Mouse (Mus musculus) heart, adult 18-20 months (tissue): ENCODE results near the gene Fshr. TPM values are rescaled to one million over a fixed set of nuclear protein-coding genes. Genes with fewer than 3 reads are reported as not detected.
"Not testable (repeated sequence)": the region's sequence is repeated elsewhere in the genome, so short reads cannot be mapped to it uniquely, and the experiment has no call there.

ENCODE experiments used
- DNase-seq, 2 experiments: peaks; one replicate each; pipeline ENCODE4 v3.0.0; 2021 to 2022; ENCODE audit warnings: mixed read lengths in 1 of 2
- long read RNA-seq, 2 experiments: library from polyadenylated mRNA; stranded (forward); transcript quantifications; one replicate each; pipeline ENCODE4 v2.0.0; 2021
- total RNA-seq, 2 experiments: library from RNA; stranded (reverse); gene quantifications; 2 replicates each; pipeline ENCODE4 v1.2.3; 2021

Fshr gene
- not detected for total RNA-seq
- long read RNA-seq, experiment 1, result 0 reads
- long read RNA-seq, experiment 2, result 0 reads

DNA sequence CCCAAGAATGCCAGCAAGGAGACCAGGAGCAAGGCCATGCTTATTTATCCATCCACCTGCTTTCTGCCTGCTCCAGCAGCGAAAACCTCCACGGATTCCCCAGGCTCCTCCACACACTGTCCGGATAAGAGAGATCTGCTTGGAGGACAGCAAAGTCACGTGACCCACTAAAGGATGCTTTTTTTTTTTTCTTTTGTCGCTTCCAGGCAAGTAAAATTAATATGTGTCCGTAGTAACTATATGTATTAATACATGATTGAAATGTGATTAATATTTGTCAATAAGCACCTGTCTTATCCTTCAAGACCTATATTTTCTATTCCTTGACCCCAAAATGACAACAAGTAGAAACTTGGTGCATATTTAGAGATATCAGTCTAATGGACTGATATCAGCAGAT lies at the start of gene Fshr:
Gene Fshr, minus strand, starts transcription at position 101 of the 400 bp plus-strand sequence.
- DNase-seq, result no peak

DNA sequence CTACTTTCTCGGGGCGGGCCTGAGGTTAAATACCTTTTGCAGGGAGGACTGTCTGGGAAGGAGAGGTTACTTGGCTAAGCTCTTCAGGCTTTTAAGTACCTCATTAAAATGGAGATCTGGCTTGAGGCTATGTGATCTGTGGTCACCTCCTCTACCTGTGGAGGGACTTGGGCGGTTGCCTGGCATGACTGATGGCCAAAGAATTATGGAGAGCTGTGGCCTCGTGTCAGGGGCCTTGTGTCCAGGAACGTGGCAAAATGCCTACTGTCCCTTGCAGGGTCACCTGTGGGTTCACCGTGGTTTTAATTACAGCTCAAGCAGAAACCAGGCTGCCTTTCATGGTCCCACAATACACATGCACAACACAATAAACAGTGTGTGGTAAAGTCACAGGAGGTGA lies 1.7 kb upstream of the Fshr start:
- no peak for DNase-seq

DNA sequence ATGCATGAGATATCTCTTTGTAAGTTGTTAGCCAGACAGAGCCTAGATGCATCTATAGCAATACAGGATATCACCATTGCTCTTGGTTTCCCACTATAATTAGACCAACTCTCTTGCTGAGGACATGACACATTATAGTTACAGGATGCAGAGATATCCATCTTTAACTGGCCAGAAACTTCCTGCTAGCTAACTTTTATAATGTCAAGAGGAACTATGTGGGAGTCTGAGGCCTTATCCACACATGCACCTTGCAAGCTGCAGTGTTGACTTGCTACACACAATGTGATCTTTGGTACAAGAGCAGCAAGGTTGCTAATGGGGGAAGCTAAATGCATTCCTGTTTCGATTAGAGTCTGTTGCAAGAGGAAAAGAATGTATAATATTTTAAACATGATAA lies 26.9 kb downstream of the Fshr start:
- no peak for DNase-seq

DNA sequence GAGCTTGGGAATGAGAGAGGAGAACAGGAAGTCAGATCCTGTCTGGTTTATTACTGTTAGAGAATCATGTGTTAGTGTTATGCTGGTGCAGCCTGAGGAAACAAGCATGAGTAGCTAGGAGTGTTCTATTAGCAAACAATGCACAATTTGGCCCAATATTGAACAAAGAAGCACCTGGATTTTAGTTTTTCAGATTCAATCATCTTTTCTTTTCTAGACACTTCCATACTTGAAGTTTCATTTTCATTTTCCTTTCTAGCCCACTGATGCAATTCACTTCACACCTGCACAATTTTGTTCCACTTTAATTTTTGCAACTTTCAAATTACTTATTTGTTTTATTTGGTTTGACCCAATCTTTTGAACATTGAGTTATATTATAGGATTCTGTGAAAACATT lies 35.7 kb downstream of the Fshr start:
- DNase-seq, result no peak

DNA sequence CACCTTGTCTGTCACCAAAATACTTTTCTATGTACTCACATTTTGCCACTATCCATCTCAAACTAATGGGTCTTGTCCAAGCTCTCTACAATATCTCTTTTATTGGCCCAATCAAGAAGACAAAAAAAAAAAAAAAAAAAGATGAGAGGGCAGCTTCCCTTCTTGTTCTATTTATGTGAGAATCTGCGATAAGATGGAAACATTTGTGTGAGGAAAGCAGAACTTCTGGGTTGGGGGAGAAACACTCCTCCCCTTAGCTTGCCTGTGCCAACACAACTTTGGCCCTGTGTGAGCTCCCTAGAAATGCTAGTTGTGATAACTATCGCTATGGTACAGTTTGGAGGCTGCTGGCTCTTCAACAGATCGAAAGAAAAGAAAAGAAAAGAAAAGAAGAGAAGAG lies 38.0 kb downstream of the Fshr start:
- DNase-seq, result no peak

DNA sequence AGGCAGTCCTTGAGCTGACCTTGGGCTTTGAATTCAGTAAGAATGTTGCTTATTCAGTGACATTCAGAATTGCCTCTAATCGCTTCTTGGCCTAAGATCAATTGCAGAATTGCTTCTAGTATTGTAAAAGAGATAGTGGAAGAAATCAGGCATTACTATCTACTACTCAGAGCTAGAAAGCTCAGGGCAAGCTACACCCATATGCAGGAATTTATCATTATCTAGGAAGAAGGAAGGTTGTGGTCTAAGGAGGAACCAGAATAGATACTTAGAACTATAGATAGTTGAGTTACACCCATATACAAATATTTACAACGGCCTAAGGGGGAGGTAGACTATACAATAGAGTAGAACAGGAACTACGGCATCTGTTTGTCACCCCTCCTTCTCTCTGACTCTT lies 41.1 kb downstream of the Fshr start:
- DNase-seq, result not testable (repeated sequence)

DNA sequence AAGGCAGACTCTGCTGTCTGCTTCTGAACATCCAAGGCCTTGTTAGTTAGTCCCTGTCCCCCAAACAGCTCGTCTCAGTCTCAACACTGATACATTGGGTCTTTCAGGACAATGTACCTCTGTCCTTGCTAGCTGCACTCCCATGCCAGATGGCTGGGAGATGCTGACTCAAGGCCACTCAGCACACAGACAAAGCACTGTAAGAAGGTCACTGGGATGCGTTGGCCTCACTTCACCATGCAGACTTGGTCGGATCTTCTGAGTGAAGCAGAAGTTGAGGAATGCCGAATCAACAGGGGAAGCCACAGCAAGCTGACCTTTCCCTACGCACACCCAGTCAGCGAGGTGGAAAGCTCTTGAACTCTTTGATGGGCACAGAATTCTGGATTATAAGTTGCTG lies 55.7 kb downstream of the Fshr start:
- no peak for DNase-seq

DNA sequence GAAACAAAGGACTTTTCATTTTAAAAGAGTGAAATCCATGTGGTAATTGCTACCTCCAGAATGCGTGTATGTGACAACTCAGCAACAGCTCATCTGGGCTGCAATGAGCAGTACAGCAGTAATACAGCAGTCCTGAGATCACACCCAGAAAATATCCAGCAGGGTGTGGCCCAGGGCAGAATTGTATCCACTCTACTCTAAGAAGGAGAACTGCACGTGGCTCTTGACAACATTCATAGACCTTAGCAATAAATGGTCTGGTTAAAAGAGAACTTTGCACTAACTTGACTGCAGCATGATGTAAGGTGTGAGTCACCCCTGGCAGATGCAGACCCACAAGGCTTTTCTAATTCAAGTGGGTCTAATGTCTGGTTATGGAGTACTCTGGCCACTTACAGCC lies 80.5 kb downstream of the Fshr start:
- DNase-seq, result no peak

DNA sequence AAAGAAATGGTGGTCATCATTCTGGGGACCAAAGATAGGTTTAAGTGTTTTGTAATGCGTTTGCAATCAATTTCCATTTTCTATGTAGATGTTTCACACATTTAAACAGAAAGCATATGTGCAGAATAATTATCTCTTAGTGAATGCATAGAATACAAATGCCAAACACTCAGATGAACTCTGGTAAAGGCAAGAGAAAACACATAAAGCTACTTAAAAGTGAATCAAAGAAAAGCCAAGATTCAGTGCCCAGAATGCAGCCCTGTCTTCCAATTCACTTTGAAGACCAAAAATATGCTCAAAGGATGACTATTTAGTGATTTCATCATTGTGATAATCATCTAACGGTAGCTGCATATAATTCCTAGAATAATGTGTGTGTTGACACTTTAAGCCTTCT lies 81.2 kb downstream of the Fshr start:
- DNase-seq, result no peak

DNA sequence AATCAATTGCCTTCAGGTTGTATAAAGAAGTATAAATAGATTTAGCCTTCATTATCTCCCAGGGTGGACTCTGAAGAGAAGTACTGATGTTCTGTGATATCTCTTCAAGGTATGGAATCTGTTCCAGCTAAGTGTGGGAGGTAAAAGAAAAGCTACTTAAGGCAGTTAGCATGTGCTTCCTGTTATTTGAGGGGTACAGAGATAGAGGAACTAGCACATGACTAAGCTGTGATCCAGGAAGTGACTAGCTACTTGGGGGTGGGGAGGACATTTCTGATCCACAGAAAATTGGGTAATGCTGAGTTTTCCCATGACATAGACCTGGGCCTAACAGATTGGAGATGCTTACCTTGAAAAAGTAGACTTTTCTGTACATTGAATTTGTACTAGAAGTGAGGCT lies 86.5 kb downstream of the Fshr start:
- no peak for DNase-seq

DNA sequence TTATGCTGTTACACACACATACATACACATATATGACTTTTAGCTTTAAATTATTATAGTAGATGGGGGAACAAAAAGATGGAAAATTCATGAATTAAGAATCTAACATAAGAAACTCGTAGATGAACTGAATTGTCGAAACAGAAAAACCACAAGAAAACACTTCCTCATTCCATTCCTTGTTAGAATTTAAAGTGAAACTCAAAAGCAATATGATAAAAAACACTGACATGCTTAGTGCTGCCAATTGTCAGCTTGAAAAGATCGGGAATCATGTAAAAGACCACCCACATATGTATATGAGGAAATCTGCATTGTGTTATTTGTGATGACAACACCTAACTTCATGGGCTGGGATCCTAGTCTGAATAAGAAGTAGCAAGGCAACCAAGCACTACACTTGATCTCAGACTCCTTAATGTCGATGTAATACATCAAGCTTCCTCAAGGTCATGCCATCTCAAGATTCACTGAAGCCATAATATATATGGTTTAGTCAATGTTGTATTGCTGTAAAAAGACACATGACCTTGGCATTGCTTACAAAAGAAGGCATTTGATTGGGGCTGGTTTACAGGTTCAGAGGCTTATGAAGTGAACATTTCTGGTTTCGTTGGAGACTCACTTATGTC lies 99.6 kb downstream of the Fshr start:
- no peak for DNase-seq

DNA sequence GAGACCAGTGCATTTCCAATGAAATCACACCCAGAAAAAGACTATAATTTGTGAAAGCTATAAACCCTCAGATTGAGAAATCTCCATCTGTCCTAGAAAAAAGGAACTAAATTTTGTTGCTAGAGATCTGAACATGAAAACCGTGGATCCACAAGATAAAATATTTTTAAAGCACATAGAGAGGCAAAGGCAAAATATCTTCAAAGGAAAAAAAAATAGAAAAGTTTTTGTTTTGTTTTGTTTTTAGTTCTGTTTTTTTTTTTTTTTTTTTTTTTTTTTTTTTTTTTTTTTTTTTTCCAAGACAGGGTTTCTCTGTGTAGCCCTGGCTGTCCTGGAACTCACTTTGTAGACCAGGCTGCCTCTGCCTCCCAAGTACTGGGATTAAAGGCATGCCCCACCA lies 100.7 kb downstream of the Fshr start:
- DNase-seq, result not testable (repeated sequence)

DNA sequence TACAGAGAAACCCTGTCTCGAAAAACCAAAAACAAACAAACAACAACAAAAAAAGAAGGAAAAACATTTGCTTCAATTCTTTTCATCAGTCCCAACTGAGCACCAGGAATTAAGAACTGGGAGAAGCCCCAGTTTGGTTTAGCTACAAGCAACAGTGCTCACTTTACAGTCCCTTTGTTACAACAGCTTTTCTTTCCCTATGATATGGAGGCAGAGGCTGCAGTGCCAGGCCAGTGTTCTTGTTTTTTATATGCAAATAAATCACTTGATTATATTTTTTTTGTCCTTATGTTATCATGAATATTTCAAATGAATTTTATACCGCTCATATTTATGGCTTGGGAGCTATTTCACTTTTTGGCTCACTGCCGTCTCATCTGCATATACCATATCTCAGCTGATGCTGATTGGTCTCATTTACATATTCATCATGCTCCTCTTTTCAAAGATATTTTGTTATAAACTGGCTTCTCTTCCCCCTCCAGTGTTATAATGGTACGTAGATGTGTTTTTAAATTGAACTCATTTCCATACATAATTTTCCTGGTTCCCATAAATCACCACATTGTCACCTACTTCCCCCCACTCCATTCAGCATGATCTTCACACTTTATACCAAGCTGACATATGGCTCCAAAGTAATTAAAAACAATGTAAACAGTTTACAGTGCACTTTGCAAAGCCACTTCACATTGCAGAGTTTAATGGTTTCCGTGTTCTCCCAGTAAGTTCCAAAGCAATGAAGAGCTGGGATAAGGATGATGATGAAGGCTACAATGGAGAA lies 110.6 kb downstream of the Fshr start:
- no peak for DNase-seq

DNA sequence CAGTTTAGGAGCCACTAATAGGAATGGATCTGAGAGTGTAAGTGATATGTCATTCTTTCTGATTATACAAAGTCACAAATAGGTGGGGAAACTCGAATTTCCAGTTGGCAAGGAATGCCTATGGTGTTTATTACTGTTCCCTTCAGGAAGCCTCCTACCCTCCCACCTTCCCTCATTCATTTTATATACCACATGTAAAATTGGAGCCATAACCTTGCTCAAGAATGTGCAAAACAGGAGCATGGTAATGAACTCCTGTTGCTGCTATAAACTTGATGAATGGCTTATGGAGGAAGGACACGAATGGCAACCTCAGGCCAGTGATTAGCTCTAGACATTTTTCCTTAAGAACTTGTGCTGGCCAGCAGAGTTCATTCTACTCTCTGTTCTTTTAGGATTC lies 117.6 kb downstream of the Fshr start:
- no peak for DNase-seq

DNA sequence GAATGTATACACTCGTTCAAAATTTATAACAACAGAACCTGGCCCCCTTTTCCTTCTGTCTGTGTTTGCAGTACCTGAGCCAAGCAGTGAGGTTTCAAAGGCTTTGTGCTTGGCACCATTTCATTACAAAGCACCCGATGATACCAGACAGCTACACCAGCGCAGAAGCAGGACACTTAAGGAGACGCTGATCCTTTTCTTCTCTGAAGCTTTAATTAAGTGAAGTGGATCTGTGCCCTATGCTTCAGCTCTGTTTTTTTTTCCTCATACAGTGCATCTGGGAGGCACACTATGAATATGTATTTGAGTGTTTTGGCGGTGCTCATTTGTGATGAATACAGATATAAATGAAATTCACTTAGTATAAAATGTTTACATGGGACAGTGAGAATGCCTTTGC lies 120.8 kb downstream of the Fshr start:
- DNase-seq, result no peak

DNA sequence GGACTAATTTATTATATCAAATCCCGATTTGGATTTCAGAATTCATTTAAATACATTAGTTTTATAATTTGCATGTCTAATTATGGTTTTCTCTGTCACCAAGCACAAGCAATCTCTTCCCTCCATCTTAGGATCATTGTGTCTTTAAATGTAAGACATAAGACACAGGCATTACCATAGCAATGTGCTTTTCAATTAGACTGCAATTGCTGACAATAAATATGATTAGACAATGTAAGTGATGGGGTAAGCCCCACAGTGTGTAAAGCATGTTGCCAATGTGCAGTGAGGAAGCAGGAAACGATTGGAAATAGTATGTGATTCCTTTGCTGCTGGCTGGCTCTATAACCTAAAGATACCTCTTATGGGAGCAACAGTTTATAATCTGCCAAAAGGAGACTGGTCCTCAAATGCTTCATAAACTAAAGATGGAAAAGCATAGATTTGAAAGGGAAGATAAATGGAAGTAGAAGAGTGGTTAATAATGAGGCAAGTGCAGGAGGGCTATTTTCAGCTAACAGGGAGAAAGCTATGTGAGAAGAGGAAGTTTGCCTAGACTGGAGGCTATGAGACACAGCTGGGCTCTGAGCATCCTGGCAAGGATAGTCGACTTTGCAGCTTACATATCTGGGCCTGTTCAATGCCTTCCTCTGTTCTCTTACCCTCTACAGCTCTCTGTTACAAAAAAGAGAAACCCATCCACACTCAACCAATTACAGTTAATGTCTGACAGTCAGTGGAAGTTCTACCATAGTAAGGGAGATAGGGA lies 136.0 kb downstream of the Fshr start:
- DNase-seq, result no peak

DNA sequence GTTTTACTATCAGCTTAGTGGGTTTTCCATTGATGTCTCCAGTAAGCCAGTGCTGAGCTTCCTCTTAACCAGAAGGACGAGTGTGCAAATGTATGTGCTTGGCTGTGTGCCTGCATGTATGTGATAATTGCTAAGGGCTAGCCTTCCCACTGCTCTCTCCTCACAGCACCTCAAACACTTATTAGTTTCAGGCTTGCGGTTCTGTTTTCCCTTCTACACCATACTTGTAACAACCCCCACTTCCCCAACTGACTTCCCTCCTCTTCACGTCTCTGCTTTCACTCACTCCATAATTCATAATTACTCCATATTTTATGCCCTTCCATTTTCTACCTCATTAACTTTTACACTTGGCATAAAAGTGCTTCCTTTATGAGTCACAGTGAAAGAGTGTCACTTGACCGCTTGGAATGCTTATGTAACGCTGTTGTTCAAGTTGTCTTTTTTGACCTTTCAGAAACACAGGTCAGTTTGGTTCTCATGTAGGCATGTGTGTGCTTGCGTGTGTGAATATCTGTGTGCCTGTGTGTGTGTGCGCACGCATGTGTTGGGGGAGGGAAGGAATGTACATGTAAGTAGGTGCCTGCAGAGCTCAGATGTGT lies 138.0 kb downstream of the Fshr start:
- DNase-seq, result no peak

DNA sequence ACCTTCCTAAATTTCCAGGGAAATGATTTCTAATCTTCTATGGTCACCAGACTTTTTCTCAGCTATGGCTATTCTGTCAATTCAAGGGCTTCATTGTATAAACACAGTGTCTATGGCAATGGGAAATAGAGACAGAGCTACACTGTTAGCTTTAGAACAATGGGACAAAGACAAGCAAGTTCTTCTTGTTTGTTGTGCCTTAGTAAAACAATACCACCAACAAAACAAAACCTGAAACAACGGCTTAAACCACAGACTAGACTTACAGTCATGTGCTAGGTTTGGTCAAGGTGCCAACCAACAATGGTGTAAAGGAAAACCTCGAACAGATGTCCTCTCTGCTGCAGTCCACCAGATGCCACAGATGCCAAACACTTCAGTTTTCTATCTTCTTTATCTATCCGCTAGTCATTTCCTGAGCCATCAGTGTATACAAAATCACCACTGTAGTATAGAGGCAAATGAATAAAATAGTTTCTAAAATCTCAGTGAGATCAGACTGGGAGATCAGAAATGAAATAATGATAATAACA lies 149.4 kb downstream of the Fshr start:
- DNase-seq, result no peak

DNA sequence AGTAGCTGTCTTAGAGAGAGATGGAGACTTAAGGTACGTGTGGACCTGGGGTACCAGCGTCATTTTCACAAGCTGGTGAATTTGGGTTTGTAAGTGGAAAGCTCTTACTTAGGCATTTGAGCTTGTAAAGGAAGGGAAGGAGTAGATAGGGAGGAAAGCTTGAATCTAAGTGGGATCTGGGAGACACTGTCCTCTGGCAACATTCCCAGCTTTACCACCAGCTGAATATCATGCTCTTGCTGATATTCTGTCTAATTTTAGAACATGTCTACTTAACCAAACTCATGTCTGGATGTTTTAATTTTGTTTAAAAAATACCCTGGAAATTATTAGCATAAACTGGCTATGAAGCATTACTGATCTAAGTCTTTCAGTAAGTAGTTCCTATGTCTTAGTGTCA lies 151.4 kb downstream of the Fshr start:
- DNase-seq, result no peak

DNA sequence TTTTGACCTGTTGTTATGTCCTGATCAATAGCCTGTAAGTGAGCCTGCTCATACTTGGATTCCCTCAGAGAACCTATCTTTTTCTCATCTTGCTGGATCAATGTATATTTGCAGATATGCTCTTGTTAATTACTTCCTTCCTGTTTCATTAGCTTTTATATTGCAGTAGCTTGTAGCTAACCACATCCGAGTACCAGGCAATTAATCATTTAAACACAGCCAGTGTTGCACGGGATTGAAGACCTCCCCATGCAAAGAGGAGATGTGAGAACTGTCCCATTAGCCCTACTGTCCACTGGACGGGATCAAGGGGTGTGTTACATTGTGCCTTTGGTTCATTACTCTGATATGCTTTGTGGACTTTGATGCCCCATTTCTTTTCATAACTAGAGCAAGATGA lies 154.5 kb downstream of the Fshr start:
- no peak for DNase-seq

DNA sequence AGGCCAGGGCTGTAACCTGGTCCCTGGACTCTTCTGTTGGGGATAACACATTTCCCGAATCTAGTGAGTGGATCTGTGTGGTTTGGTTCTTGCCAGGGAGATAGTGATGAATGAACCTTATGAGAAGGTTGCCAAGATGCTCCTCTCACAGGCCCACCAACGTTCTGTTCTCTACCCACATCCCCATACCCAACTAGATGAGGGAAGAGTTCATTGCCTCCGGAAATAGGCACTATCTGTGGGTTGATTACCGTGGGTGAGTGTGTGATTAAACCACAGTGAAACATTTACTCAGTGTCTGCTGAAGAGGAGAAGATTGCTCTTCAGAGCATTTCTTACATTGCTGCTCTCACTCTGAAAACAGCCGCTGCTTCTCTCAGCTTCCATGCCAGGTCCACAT lies 163.8 kb downstream of the Fshr start:
- DNase-seq, result no peak

DNA sequence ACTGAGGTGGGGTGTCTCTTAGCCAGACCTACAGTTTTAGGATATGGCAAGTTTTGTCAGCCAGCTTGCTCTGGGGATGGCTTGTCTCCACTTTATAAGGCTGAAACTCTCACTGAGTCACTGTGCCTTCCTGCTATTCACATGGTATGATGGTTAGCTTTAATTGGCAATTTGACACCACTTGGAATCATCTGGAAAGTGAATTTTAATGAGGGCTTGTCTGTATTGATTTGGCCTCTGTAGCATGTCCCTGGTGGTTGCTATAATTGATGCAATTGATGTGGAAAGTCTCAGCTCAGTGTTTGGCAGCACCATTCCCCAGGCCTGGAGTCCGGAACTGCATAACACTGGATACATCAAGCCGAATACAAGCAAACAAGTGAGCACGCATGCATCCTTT lies 164.4 kb downstream of the Fshr start:
- DNase-seq, result no peak

DNA sequence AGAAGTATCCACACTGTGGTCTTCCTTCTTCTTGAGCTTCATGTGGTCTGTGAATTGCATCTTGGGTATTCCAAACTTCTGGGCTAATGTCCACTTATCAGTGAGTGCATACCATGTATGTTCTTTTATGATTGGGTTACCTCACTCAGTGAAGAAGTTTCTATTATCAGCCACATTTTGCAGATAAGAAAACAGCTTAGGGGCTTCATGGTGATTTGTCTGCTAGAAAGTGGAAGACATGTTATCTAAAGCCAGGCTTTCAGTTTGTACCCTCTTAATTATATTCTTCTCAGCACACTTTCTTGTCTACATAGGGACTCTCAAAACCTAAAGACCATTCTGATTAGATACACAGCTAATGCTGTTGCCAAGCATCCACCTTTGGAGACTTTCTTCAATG lies 165.8 kb downstream of the Fshr start:
- DNase-seq, result no peak
